Mouse (Mus musculus) T-helper 17 cell (primary cell): ENCODE measurements around the gene Zfp108.
"Not testable (repeated sequence)": the region's sequence is repeated elsewhere in the genome, so short reads cannot be mapped to it uniquely, and the experiment has no call there.

ENCODE experiments used
- in situ Hi-C, 2 experiments: fragments of 300-600 bp; cut with MboI, MseI; formaldehyde crosslinking; loops; 1 replicate in 1 of 2; 2 replicates in 1 of 2; pipeline ENCODE4 v1.15.1; 2025; ENCODE audit warnings: high pct_unique_total_duplicates in 2 of 2

Zfp108 gene

DNA sequence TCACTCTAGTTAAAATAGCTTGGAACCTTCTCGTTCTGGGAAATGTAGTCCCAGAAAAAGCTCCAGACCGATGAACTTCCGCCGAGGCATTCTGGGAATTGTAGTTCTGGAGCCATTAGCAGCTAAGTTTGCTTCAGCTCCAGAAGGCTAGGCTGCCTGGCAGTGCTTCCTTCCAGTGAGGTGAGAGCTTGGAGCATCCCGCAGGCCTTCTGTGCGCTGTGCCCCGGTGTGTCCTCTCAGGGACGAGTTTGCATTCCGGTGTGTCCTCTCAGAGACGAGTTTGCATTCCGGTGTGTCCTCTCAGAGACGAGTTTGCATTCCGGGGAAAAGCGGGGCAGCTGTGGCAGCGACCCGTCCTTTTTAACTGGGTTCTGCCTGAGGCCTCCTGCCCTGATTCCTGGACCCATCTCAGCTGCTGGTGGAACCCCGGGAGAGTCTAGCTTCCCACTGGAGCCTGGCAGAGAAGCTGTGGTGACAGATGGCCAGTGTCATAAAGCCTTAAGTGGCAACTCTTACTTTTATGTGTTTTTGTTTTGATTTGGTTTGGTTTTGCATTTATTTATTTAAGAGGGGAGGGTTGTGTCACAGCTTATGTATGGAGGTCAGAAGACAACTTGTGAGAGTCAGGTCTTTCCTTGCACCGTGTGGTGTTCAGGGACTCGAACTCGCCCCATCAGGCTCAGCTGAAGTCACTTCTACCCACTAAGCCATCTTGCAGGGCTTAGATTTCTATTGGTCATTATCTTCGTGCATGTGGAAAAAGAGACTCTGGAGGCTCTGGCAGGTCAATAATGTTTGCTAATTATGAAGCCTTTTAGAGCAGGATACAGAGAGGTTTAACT lies at the start of gene Zfp108:
TSS of gene Zfp108 (plus strand) at position 162 of the 842 bp plus-strand sequence.
- in situ Hi-C loops: no loop called here

DNA sequence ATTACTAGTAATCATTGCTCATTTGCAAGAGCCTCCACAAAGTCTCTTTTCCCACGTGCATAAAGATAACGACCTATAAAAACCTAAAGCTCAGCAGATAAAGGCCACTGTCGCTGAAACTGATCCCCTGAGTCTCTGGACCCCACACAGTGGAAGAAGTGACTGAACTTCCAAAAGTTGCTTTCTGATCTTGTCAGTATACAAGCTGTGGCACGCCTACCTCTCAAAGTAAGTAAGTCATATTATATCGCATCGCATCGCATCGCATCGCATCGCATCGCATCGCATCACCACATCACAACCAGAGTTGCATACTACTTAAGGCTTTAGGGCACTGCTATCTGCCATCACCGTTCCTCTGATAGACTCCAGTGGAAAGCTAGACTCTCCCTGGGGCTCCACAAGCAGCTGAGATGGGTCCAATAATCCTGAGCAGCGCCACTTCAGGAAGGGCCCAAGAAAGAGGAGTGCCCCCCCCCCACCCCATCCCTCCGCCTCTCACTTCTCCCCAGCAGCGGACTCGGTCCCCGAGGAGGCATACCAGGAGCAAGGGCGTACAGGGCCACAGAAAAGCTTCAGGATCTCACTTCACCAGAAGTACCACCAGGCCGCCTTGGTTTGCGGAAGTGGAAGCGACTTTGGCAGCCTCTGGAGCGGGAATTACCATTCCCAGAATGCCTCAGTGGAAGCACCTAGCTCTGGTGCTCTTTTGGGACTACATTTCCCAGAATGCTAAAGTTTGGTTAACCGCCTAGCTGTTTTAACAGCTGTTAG lies 46.9 kb upstream of the Zfp108 start:
- in situ Hi-C loops: no loop called here

DNA sequence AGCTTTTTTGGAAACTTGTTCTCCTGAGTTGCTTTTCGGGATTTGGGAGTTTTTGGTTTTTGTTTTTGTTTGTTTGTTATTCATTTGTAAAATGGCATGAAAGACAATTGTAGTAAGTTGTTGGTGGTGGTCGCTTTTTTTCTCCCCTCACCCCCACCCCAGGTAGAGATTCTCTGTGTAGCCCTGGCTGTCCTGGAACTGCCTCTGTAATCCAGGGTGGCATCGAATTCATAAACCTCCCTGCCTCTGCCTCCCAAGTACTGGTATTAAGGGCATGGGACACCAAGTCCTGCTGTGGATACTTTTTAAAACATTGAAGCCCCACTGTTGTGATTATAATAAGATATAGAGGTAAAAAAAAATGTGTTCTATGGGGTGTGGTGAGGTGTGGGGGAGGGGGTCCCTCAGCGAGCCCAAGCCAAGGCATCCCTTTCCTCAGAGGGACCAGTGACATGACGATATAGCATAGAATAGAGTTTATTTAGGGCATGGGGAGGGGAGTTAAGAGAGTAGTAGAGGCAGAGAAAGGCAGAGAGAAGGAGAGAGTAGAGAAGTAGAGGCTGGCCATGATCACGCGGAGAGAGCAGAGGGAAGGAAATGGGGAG lies 46.2 kb upstream of the Zfp108 start:
- in situ Hi-C loops: no loop called here

DNA sequence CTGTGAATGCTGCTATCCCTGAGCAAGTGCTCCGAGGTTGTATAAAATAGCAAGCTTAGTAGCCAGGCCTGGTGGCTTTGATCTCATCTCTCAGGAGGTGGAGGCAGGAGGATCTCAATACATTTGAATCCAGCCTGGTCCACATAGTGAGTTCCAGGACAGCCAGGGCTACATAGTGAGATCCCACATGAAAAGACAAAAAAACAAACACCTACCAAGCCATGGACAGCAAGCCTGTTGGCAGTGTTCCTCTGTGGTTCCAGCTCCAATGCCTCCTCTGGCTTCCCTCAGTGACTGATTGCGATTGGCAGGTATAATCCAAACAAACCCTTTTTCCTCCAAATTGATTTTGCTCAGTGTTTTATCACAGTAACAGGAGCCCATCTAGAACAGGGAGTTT lies 44.3 kb upstream of the Zfp108 start:
- in situ Hi-C loops: no loop called here

DNA sequence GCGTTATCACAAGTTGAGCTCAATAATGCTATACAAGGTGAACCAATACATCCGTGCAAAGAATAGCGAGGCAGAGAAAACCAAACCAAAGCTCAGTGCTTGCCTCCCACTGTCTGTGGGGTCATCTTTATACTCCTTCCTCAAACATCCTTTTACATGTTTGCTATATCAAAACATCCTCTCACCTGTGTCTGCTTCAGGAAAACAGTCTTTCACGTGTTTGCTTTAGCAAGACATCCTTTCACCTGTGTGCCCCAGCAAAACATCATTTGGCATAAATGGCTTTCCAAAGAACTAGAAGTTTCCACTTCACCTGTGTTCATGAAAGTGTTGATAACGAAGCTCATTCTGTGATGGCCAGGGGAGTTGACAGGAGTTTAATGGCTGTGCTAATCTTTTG lies 43.3 kb upstream of the Zfp108 start, which contains the start of gene Zfp111:
TSS of gene Zfp111 (minus strand) at position 101 of the 400 bp plus-strand sequence.
- in situ Hi-C loops: no loop called here

DNA sequence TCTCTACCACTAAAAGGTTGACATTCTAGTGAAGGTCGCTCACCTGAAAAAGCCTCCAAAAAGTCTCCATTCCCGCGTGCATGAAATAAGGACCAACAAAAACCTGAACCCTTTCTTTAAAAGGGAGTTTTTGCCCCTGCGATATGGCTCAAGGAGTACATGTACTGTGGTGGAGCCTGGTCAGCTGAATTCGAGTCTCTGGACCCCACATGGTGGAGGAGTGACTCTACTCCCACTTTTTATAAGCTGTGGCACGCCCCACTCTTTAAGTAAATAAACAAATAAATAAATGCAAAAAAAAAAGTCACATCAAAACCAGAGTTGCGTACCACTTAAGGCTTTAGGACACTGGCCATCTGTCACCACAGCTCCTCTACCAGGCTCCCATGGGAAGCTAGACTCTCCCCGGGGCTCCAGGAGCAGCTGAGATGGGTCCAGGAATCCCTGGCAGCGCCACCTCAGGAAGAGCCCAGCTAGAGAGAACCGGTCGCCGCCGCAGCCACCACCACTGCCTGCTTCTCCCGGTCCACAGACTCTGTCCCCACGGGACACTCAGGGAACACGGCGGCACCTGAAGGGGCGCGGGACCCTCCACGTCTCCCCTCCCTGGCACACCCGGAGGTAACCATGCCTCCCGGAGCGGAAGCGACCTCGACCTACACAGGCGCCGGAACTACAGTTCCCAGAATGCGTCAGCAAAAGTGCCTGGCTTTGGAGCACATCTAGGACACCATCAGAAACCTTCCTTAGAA lies 17.4 kb upstream of the Zfp108 start, which contains the start of gene Zfp109:
TSS of gene Zfp109 (minus strand) at position 521 of the 752 bp plus-strand sequence.
- in situ Hi-C loops: loop anchor here in 1 of 2 experiments (5.0 kb wide), 1 partner anchor 35 kb away; the partner anchor contains the start of gene Zfp93

DNA sequence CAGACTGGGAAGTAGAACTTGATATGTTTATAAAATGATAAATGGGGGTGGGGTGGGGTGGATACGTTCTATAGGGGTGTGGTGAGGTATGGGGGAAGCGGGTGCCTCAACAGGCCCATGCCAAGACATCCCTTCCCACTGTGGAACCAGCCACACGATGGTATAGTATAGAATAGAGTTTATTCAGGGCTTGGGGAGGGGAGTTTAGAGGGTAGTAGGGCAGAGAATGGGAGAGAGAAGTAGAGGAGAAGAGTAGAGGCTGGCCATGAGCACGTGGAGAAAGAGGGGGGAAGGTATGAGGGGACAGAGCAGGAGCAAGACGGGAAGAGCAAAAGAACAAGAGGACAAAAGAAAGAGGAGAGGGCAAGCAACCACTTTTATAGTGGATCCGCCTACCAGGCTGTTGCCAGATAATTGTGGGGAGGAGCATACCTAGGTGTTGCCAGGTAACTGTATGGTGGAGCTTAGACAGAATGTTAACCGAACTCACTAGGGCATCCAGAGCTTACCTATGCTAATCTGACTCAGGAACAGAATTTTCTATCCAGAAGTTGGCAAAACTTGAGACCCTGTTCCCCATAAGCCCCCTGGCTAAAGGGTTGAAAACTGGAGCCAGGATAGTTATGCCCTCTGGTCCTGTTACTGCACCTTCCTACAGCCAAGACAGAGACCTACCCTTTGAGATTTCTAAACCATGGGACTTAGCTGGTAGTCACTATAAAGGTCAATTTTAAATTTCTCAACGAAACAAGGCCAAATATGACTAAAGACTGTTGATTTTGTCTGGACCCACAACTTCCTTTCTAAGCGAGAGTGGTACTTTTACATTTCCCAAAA lies 597 bp upstream of the Zfp108 start:
- in situ Hi-C loops: no loop called here

DNA sequence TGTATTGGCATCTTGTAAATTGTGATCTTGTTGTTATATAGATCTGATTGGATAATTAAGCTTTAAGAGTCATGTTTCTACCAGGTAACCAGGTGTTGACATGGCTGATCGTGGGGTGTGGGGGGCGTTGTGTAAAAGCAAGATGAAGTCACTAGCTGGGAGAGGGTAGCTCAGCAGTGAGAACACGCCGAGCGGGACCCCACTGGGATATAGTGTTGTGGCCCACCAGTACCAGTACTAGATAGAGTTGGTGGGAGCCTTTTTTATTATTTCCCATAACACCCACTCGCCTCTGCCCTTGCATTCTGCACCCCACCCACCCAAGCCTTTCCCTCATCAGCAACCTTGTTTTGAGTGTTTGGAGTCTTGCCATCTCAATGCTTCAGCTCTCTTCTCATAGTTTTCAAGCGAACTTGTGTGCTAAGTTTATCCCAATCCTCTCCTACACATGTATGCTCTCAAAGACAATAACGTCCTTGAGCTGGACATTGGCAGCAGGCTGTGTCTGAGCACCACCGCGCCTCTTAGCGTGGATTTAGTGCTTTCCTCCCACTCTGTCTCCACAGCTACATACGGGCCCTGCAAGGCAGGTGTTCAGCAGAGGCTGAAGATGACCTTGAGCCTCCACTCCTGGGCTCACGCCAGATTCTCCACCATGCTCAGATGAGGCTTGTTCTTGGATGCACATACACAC lies 4.9 kb downstream of the Zfp108 start:
- in situ Hi-C loops: no loop called here

DNA sequence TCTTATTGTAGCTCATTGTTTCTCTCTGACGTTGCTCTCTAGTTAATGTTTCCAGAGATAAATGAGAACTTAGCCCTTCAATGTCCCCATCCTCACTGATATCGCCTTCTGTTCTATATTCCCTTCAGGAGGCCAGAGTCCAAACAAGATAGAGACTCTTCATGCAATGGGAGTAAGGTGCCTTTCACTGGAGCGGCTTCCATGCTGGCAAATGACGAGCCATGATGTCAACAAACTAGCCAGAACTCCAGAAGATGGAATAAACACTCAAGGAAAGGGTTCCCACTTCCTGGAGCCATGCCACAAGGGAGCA lies 5.4 kb downstream of the Zfp108 start:
- in situ Hi-C loops: no loop called here

DNA sequence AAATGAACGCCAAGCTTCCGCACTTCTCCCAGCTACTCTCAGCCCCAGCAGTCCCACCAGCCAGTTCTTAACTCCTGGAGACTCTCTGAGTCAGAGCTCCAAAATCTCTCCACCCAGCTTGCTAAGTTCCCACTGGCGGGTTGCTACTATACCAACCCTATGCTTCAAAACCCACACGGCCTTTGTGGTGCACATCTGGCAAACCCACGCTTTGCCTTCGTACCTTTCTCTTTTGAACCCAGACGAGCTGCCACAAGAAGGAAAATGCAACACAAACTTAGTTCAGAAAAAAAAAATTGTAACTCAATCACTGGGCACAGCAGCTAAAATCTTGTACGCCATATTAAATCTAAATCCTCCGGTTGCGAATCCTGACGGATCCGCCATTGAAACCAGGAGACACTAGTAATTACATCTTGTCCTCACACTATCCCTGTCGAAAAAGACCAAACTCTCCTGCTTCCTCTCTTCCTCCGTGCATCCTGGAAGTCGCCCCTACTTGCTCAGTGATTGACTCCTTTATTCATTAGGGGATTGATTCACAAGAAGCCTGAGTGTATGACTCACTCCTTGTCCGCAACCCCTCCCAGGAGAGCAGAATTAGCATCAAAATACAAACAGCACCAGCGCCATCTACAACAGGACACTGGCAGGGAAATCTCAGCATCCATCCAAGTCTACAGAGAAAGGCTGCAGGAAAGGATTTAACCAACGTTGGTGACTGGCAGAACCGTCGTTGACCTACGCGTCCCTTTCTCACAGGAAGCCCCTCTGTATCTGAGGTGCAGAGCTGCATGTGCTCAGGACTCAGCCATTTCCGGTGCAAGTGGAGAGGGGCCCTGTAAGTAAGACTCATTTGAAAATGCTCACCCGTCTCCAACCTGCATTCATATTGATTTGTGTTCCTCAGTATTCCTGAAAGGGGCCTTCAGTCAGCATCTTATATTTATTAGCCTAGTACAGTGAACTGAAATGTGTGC lies 13.9 kb downstream of the Zfp108 start:
- in situ Hi-C loops: no loop called here

DNA sequence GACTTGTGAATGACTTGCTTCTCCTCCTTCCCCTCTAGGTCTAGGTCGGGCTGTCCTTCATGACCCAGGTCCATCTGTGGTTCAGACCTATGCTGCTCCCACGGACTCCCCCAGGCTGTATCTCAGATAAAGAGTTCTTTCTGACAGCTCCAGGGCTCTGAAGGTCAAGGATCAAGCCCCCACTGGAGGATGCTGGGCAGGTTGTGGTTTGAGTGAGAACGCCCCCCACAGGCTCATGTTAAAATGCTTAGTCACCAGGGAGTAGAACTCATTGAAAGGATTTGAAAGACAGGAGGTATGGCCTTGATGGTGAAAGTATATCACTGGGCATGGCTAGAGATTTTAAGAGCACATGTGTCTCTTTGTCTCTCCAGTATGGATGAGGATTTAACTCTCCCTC lies 14.7 kb downstream of the Zfp108 start:
- in situ Hi-C loops: no loop called here

DNA sequence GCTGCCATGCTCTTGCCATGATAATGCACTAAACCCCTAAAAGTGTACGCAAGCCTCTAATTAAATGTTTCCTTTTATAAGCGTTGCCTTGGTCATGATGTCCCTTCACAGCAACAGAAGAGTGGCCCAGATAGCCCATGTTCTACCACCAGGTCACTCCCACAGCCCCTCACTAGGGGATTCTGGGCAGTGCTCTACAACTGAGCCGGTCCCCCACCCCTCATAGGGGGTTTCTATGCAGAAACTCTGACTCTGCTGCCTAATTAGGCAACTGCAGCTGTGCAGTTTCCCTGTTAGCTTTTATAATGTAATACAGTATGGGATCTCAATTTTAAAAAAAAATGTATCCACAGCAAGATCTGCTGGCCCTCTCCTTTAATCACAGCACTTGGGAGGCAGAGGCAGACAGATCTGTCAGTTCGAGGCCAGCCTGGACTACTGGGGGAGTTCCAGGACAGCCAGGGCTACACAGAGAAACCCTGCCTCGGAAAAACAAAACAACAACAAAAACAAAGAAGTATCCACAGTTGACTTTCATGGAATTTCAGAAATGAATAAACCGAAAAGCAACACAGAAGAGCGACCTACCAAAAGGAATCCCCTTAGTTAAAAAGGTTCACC lies 15.2 kb downstream of the Zfp108 start:
- in situ Hi-C loops: loop anchor here in 1 of 2 experiments (5.0 kb wide), 1 partner anchor 32 kb away; the partner anchor contains the start of gene Zfp109

DNA sequence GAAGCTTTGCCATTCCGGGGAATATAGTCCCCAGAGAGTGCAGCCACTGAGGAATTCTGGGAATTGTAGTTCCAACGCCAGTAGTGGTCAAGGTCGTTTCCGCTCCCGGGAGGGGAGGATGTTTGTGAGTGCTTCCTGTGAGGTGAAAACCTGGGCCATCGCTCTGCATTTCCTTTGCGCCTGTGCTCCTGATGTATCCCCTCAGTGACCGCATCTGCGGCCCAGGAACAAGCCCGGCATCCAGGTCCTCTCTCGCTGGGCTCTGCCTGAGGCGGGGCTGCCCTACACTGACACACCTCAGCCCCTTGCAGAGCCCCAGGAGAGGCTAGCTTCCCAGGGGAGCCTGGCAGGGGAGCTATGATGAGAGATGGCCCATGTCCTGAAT lies 15.7 kb downstream of the Zfp108 start, which contains the start of gene Zfp93:
TSS of gene Zfp93 (plus strand) at position 133 of the 385 bp plus-strand sequence.
- in situ Hi-C loops: loop anchor here in 1 of 2 experiments (5.0 kb wide), 1 partner anchor 33 kb away; the partner anchor contains the start of gene Zfp109

DNA sequence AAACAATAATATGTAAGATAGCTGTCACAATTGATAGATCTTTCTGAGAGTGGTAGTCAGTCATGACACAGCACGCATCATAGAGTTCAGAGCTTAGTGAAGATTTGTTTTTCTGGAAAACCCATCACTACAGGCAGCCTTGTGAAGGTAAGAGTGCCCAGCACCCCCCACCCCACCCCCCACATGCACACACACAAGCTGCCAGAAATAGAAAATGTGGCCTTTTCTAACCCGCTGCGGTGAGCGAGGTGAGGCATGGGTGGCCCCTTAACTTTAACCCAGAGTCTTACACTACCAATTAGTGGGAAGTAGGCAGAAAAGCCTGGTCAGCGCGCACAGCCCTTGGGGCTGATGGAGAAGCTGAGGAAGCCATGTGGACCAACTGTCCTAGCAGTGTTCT lies 16.6 kb downstream of the Zfp108 start:
- in situ Hi-C loops: loop anchor here in 1 of 2 experiments (5.0 kb wide), 1 partner anchor 34 kb away; the partner anchor contains the start of gene Zfp109

DNA sequence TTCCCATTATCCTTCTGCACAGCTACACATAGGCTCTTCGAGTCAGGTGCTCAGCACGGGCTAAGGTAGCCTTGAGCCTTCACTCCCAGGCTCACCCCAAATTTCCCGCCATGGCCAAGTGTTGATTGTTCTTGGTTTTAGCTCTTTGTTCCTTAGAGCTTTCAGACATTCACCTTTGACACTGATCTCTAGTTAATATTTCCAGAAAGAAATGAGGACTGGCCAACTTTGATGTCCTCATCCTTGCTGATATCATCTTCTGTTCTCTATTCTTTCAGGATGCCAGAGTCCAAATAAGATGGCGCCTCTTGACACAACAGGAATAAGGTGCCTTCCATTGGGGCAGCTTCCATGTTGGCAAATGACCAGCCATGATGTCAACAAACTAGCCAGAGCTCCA lies 19.9 kb downstream of the Zfp108 start:
- in situ Hi-C loops: loop anchor here in 1 of 2 experiments (5.0 kb wide), 1 partner anchor 37 kb away; the partner anchor contains the start of gene Zfp109

DNA sequence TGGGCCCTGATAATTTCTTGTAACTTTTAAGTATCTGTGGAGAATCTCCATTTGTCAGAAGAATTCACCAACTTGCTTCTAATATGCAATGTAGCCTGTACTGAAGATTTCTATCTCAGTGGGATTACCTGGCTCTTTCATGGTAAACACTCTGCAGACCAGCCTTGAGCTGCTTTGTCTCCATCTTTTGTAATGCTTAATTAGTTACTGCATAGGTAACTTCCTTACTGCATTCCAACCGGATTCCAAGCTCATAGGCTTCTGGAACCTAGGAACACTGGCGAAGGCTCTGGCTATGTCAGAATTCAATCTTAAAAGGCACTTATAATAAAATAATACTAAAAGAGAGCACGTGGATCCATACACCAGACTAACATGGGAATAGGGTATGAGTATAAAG lies 24.2 kb downstream of the Zfp108 start:
- in situ Hi-C loops: not testable (repeated sequence)

DNA sequence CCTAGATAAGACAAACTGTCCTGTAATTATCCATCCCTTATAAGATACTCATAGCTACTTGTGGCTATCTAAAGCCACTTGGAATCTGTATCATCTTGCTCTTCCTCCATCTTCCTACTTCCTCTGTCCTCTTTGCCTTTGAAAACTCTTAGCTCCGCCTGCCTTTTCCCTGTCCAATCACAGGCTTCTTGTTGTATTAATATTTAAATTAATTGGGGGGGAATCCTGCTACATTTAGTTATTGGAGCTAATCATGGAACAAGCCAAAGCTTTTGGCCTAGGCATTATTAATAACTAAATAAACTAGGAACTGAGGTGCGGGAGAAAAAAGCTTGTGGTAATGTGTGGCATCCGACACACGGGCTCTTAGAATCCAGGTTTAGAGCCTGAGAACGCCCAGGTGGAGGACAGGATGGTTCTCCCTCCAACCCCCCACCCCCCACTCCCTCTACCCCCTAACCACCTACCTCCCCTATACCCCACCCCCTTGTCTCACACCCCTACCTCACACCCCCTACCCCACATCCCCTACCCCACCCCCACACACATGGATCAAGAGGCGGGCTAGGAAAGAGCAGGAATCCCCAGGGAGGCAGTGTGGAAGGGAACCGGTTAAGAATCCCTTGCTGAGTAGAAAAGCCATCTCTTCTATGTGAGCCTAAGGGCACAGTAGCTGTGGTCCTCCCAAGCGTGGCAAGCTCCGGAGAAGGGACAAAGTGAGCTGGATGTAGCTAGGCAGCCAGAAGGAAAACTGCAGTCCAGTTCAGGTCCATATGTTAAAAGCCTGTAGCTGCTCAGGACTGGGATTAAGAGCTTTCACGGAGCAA lies 25.6 kb downstream of the Zfp108 start:
- in situ Hi-C loops: no loop called here
